Mouse (Mus musculus) splenic B cell, adult 2 months (primary cell): Measurements from ENCODE around the gene Pip4k2a.
"Not testable (repeated sequence)": the region's sequence is repeated elsewhere in the genome, so short reads cannot be mapped to it uniquely, and the experiment has no call there.

Source experiments
- DNase-seq: peaks from one replicate; pipeline ENCODE4 v3.0.0-alpha.2; 2011; ENCODE audit warnings: low read depth, low spot score
- H3K27me3 ChIP-seq: 2 replicates; pipeline ENCODE4 v1.6.1; 2012; ENCODE audit warnings: mild to moderate bottlenecking, low read length, moderate library complexity, mixed read lengths; ENCODE audit not compliant: control insufficient read depth, poor library complexity, insufficient read depth, severe bottlenecking
- H3K36me3 ChIP-seq: 2 replicates; pipeline ENCODE4 v1.6.1; 2012; ENCODE audit warnings: mild to moderate bottlenecking, low read length, moderate library complexity, mixed read lengths; ENCODE audit not compliant: control insufficient read depth, poor library complexity, insufficient read depth, severe bottlenecking

The Pip4k2a gene

GRCm38 (mm10) chr2:18998054-18998478, at the start of gene Pip4k2a, which contains the start of gene 4930426L09Rik:
Pip4k2a (minus strand) TSS chr2:18998126.
4930426L09Rik (plus strand) TSS chr2:18998343.
- no peaks in the 10 kb centered on the region for H3K36me3 ChIP-seq
- no peaks in the 10 kb centered on the region for H3K27me3 ChIP-seq
- peak; percentile 93 for DNase-seq

GRCm38 (mm10) chr2:19037907-19038570, 40.1 kb upstream of the Pip4k2a start:
- no peaks in the 10 kb centered on the region for H3K27me3 ChIP-seq
- H3K36me3 ChIP-seq: no peaks in the 10 kb centered on the region
- peak; percentile 27 for DNase-seq

- H3K27me3 ChIP-seq: no peaks in the 10 kb centered on the region
- DNase-seq: no peak
- H3K36me3 ChIP-seq: no peaks in the 10 kb centered on the region
Observed at GRCm38 (mm10) chr2:19037430-19037829, 39.5 kb upstream of the Pip4k2a start.

GRCm38 (mm10) chr2:19024807-19025206, 26.9 kb upstream of the Pip4k2a start:
- H3K27me3 ChIP-seq: no peaks in the 10 kb centered on the region
- DNase-seq: no peak

GRCm38 (mm10) chr2:19018034-19018433, 20.1 kb upstream of the Pip4k2a start:
- no peak for DNase-seq
- H3K27me3 ChIP-seq: no peaks in the 10 kb centered on the region
- no peaks in the 10 kb centered on the region for H3K36me3 ChIP-seq

More at GRCm38 (mm10) chr2:19024807-19025206, 26.9 kb upstream of the Pip4k2a start:
- no peaks in the 10 kb centered on the region for H3K36me3 ChIP-seq

GRCm38 (mm10) chr2:19016839-19017238, 18.9 kb upstream of the Pip4k2a start:
- H3K36me3 ChIP-seq: no peaks in the 10 kb centered on the region
- DNase-seq: no peak
- H3K27me3 ChIP-seq: no peaks in the 10 kb centered on the region

- DNase-seq: no peak
- Histone ChIP-seq H3K27me3 (no peaks in the 10 kb centered on the region), H3K36me3 (no peaks in the 10 kb centered on the region)
Observed at GRCm38 (mm10) chr2:19016348-19016747, 18.4 kb upstream of the Pip4k2a start.

GRCm38 (mm10) chr2:19011443-19011842, 13.5 kb upstream of the Pip4k2a start:
- DNase-seq: no peak
- Histone ChIP-seq H3K36me3 (no peaks in the 10 kb centered on the region), H3K27me3 (no peaks in the 10 kb centered on the region)

- H3K27me3 ChIP-seq, DNase-seq, H3K36me3 ChIP-seq: not testable (repeated sequence)
Observed at GRCm38 (mm10) chr2:19010541-19010940, 12.6 kb upstream of the Pip4k2a start.

- Histone ChIP-seq H3K27me3 (no peaks in the 10 kb centered on the region), H3K36me3 (no peaks in the 10 kb centered on the region)
- no peak for DNase-seq
Observed at GRCm38 (mm10) chr2:19007580-19007979, 9.7 kb upstream of the Pip4k2a start.

- peak; percentile 37 for DNase-seq
- no peaks in the 10 kb centered on the region for H3K27me3 ChIP-seq
- H3K36me3 ChIP-seq: no peaks in the 10 kb centered on the region
Observed at GRCm38 (mm10) chr2:19006124-19006523, 8.2 kb upstream of the Pip4k2a start.

- H3K27me3 ChIP-seq: no peaks in the 10 kb centered on the region
- DNase-seq: peak; percentile 91
- H3K36me3 ChIP-seq: no peaks in the 10 kb centered on the region
Observed at GRCm38 (mm10) chr2:19004801-19005200, 6.9 kb upstream of the Pip4k2a start.

- no peaks in the 10 kb centered on the region for H3K27me3 ChIP-seq
- no peaks in the 10 kb centered on the region for H3K36me3 ChIP-seq
- DNase-seq: no peak
Observed at GRCm38 (mm10) chr2:18999395-18999794, 1.5 kb upstream of the Pip4k2a start.

GRCm38 (mm10) chr2:18997387-18997971, 447 bp downstream of the Pip4k2a start:
- no peak for DNase-seq
- Histone ChIP-seq H3K36me3 (no peaks in the 10 kb centered on the region; the same call in 1 of the 2 replicates), H3K27me3 (no peaks in the 10 kb centered on the region)

- DNase-seq: peak; percentile 32
- Histone ChIP-seq H3K36me3 (no peaks in the 10 kb centered on the region; the same call in 1 of the 2 replicates), H3K27me3 (no peaks in the 10 kb centered on the region)
Observed at GRCm38 (mm10) chr2:18996451-18997211, 1.3 kb downstream of the Pip4k2a start.
